Mouse (Mus musculus): ENCODE data around the gene Map10.

Gene Map10

GRCm38 (mm10) chr8:125669700-125670195, at the start of gene Map10:
Gene Map10, plus strand, starts transcription at chr8:125669818.
- DNase-seq (ENCODE audit: low read depth in 1 of 2, low spot score in 2 of 2): peak; percentile 48 to 71

GRCm38 (mm10) chr8:125620301-125620700, 49.3 kb upstream of the Map10 start:
- no peak for DNase-seq (ENCODE audit: low read depth in 1 of 2, low spot score in 2 of 2)

- DNase-seq (ENCODE audit: low read depth in 1 of 2, low spot score in 2 of 2): no peak
Observed at GRCm38 (mm10) chr8:125624287-125624686, 45.3 kb upstream of the Map10 start.

- DNase-seq (ENCODE audit: low read depth in 1 of 2, low spot score in 2 of 2): no peak
Observed at GRCm38 (mm10) chr8:125626381-125626780, 43.2 kb upstream of the Map10 start.

- no peak for DNase-seq (ENCODE audit: low read depth in 1 of 2, low spot score in 2 of 2)
Observed at GRCm38 (mm10) chr8:125628834-125629233, 40.8 kb upstream of the Map10 start.

GRCm38 (mm10) chr8:125638411-125639058, 31.1 kb upstream of the Map10 start:
- no peak for DNase-seq (ENCODE audit: low read depth in 1 of 2, low spot score in 2 of 2)

- no peak for DNase-seq (ENCODE audit: low read depth in 1 of 2, low spot score in 2 of 2)
Observed at GRCm38 (mm10) chr8:125639631-125640030, 30.0 kb upstream of the Map10 start.

GRCm38 (mm10) chr8:125640766-125641165, 28.9 kb upstream of the Map10 start:
- no peak for DNase-seq (ENCODE audit: low read depth in 1 of 2, low spot score in 2 of 2)

GRCm38 (mm10) chr8:125641808-125642207, 27.8 kb upstream of the Map10 start:
- DNase-seq (ENCODE audit: low read depth in 1 of 2, low spot score in 2 of 2): no peak

GRCm38 (mm10) chr8:125645757-125646478, 23.7 kb upstream of the Map10 start:
- no peak for DNase-seq (ENCODE audit: low read depth in 1 of 2, low spot score in 2 of 2)

GRCm38 (mm10) chr8:125649447-125649846, 20.2 kb upstream of the Map10 start:
- DNase-seq (ENCODE audit: low read depth in 1 of 2, low spot score in 2 of 2): no peak

- DNase-seq (ENCODE audit: low read depth in 1 of 2, low spot score in 2 of 2): no peak
Observed at GRCm38 (mm10) chr8:125654821-125655220, 14.8 kb upstream of the Map10 start.

- no peak for DNase-seq (ENCODE audit: low read depth in 1 of 2, low spot score in 2 of 2)
Observed at GRCm38 (mm10) chr8:125658508-125658907, 11.1 kb upstream of the Map10 start.

GRCm38 (mm10) chr8:125658926-125659325, 10.7 kb upstream of the Map10 start:
- no peak for DNase-seq (ENCODE audit: low read depth in 1 of 2, low spot score in 2 of 2)

- no peak for DNase-seq (ENCODE audit: low read depth in 1 of 2, low spot score in 2 of 2)
Observed at GRCm38 (mm10) chr8:125660397-125660796, 9.2 kb upstream of the Map10 start.

GRCm38 (mm10) chr8:125661958-125662668, 7.5 kb upstream of the Map10 start:
- no peak for DNase-seq (ENCODE audit: low read depth in 1 of 2, low spot score in 2 of 2)

GRCm38 (mm10) chr8:125662669-125663048, 7.0 kb upstream of the Map10 start:
- no peak for DNase-seq (ENCODE audit: low read depth in 1 of 2, low spot score in 2 of 2)

GRCm38 (mm10) chr8:125665183-125665875, 4.3 kb upstream of the Map10 start:
- DNase-seq (ENCODE audit: low read depth in 1 of 2, low spot score in 2 of 2): no peak

- DNase-seq (ENCODE audit: low read depth in 1 of 2, low spot score in 2 of 2): no peak
Observed at GRCm38 (mm10) chr8:125665876-125666186, 3.8 kb upstream of the Map10 start.

GRCm38 (mm10) chr8:125666201-125666600, 3.4 kb upstream of the Map10 start:
- DNase-seq (ENCODE audit: low read depth in 1 of 2, low spot score in 2 of 2): no peak

GRCm38 (mm10) chr8:125667248-125667647, 2.4 kb upstream of the Map10 start:
- no peak for DNase-seq (ENCODE audit: low read depth in 1 of 2, low spot score in 2 of 2)

All from monocyte, adult 2 months (primary cell).